Mouse (Mus musculus): ENCODE measurements around the gene Stx2. TPM values are rescaled to one million over a fixed set of nuclear protein-coding genes. Genes with fewer than 3 reads are reported as not detected.

The Stx2 gene
- total and polyA plus RNA-seq, 3 experiments, result 0.74 to 5.2 (median 2.5) TPM

DNA sequence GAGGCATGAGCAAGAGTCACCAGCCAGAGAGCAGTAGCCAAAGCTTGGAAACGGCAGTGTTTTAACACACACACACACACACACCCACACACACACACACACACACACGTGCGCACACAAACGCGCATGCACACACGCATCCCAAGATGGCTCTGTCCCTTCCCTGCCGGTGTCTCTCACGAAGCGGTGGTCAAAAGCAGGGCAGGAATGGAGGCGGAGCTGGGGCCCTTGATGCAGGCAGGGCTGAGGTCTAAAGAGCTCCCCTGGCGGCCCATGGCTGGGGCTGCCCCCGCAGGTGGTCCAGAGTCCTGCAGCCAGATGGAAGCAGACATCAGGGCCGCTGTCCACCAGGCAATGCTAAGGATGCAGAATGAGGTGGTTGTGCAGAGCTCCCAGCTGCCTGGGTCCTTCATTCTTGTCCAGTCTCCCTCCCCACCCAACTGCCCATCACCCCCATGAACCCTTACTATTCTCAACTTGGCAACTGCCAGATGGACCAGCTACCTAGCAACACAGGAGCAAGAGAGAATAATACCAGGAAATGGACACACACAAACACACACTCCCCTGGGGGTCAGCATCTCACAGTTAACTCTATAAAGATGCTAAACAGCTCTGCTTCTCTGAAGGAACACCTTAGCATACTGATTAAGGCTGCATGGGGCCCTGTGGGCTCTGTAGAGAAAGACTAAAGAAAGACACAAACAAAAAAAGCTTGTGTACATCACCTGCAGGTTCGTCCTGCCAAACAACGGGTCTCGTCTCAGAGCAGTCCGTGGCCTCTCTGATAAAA lies 54.9 kb downstream of the Stx2 start, which contains the start of gene Rimbp2:
TSS of gene Rimbp2 (minus strand) at position 209 of the 793 bp plus-strand sequence.
- in situ Hi-C loops (cut with MboI; ENCODE audit: low pct_ligation_motif_present, low pct_unique_long_range_greater_than_20kb, low sequenced_read_pairs), result no loop called here
- Histone ChIP-seq H3K27ac (ENCODE audit: insufficient read depth, low read depth) (no peak within 1 kb of the TSS), H3K36me3 (replicated peaks in 1 of 2; ENCODE audit: control insufficient read depth in 1 of 2, insufficient read depth in 1 of 2, low read length in 1 of 2) (no peaks in the 10 kb centered on the region), H3K27me3 (replicated peaks) (no peaks in the 10 kb centered on the region), H3K4me3 (replicated peaks in 1 of 3; ENCODE audit: low read depth in 2 of 3, low read length in 2 of 3, poor library complexity in 1 of 3) (no peak within 1 kb of the TSS), H3K9ac (ENCODE audit: insufficient read depth, low read depth) (no peak within 1 kb of the TSS), H3K4me1 (ENCODE audit: control insufficient read depth in 1 of 2, insufficient read depth in 2 of 2) (no peaks in the 10 kb centered on the region), H3K9me3 (replicated peaks; ENCODE audit: low read length) (peaks cover 73% of the 10 kb centered on the region), H3K79me2 (replicated peaks; ENCODE audit: control insufficient read depth, extremely low read depth, insufficient read depth, poor library complexity, severe bottlenecking) (no peaks in the 10 kb centered on the region), H3K4me2 (ENCODE audit: insufficient read depth, low read depth, poor library complexity, severe bottlenecking) (no peak within 1 kb of the TSS)
- TF ChIP-seq MXI1 (IDR thresholded peaks at IDR 0.05; ENCODE audit: low read depth, low read length) (no peak), ZC3H11A (IDR thresholded peaks at IDR 0.05; ENCODE audit: low read depth, low read length) (no peak), CHD2 (IDR thresholded peaks at IDR 0.05; ENCODE audit: low read length) (no peak), JUND (conservative IDR thresholded peaks at IDR 0.05; ENCODE audit: low read depth, low read length) (no peak), MAZ (IDR thresholded peaks at IDR 0.05; ENCODE audit: low read depth, low read length) (no peak), JUN (IDR thresholded peaks at IDR 0.05; ENCODE audit: insufficient read depth, low read depth, low read length) (no peak), MAFK (IDR thresholded peaks at IDR 0.05; ENCODE audit: insufficient replicate concordance, low read length) (no peak), ZNF384 (IDR thresholded peaks at IDR 0.05; ENCODE audit: low read depth, low read length) (no peak), EP300 (IDR thresholded peaks at IDR 0.05; ENCODE audit: low read length) (no peak), UBTF (IDR thresholded peaks at IDR 0.05; ENCODE audit: low read depth, low read length) (no peak), POLR2A (IDR thresholded peaks at IDR 0.05; ENCODE audit: low read depth, low read length) (no peak), ELF1 (IDR thresholded peaks at IDR 0.05; ENCODE audit: low read depth, low read length) (no peak)
- DNase-seq (ENCODE audit: extremely low read depth), result no peak
- dilution Hi-C loops (cut with MboI; ENCODE audit: extremely low pct_ligation_motif_present, extremely low pct_unique_long_range_greater_than_20kb, low sequenced_read_pairs), result no loop called here

DNA sequence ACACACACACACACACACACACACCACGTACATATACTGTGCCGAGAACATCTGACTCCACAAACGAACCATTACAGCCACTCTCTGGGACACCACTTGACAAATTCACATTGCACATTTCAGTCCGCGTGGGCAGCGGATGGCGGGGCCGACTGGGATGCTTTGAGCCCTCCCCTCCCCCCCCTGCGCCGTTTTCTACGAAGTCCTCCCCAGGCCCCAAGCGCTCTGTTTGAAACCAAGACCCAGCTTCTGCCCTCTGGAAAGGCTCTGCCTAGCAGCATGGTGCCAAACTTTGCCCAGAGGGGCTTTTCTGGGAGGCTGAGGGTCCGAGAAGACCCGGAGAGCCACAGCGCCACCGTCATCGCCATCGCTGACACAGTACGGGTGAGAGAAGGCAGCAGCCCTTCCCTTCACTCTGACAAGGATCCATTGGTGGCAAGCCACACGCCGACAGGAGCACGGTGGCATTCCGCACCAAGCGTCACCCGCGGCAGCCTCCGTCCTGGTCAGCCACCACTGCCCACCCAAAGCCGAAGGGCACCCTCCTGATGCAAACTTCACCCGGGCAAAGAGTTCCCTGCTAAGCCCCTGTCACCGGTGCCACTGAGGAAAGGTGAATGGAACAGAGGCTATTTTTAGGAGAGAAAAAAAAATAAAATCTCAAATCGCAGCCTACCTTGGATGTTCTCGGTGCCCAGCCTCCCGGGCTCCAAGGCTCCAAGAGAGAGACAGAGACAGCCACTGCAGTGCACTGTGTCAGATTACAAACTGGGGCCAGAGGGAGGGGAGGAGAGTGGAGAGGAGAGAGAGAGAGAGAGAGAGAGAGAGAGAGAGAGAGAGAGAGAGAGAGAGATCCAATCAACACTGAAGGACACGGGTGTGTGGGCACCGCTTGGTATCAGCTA lies 55.8 kb downstream of the Stx2 start:
- Histone ChIP-seq H3K4me2 (ENCODE audit: insufficient read depth, low read depth, poor library complexity, severe bottlenecking) (no peak overlapping the region), H3K9me3 (replicated peaks; ENCODE audit: low read length) (peaks cover 69% of the 10 kb centered on the region), H3K4me1 (ENCODE audit: control insufficient read depth in 1 of 2, insufficient read depth in 2 of 2) (no peaks in the 10 kb centered on the region), H3K79me2 (replicated peaks; ENCODE audit: control insufficient read depth, extremely low read depth, insufficient read depth, poor library complexity, severe bottlenecking) (no peaks in the 10 kb centered on the region), H3K27me3 (replicated peaks) (no peaks in the 10 kb centered on the region), H3K4me3 (replicated peaks in 1 of 3; ENCODE audit: low read depth in 2 of 3, low read length in 2 of 3, poor library complexity in 1 of 3) (no peak overlapping the region), H3K36me3 (replicated peaks in 1 of 2; ENCODE audit: control insufficient read depth in 1 of 2, insufficient read depth in 1 of 2, low read length in 1 of 2) (no peaks in the 10 kb centered on the region), H3K9ac (ENCODE audit: insufficient read depth, low read depth) (no peak overlapping the region), H3K27ac (ENCODE audit: insufficient read depth, low read depth) (no peak overlapping the region)
- in situ Hi-C loops (cut with MboI; ENCODE audit: low pct_ligation_motif_present, low pct_unique_long_range_greater_than_20kb, low sequenced_read_pairs) (no loop called here), dilution Hi-C loops (cut with MboI; ENCODE audit: extremely low pct_ligation_motif_present, extremely low pct_unique_long_range_greater_than_20kb, low sequenced_read_pairs) (no loop called here)
- no peak for DNase-seq (ENCODE audit: extremely low read depth)
- no peak for TF ChIP-seq POLR2AphosphoS2 (IDR thresholded peaks at IDR 0.05; ENCODE audit: low read depth, low read length)
- TF ChIP-seq ZKSCAN1 (IDR thresholded peaks at IDR 0.05; ENCODE audit: borderline replicate concordance, low read depth, low read length), result no peak
